Mouse (Mus musculus) kidney, adult 9 months (tissue): Measurements from ENCODE around the gene Cryaa.

Experiments
- DNase-seq: peaks from one replicate; pipeline ENCODE4 v3.0.0; 2022

Cryaa gene

GRCm38 (mm10) chr17:31713709-31714108, 36.1 kb downstream of the Cryaa start:
- no peak for DNase-seq

- no peak for DNase-seq
Observed at GRCm38 (mm10) chr17:31714125-31714524, 36.5 kb downstream of the Cryaa start.

- DNase-seq, result no peak
Observed at GRCm38 (mm10) chr17:31715006-31715405, 37.4 kb downstream of the Cryaa start.

- DNase-seq, result no peak
Observed at GRCm38 (mm10) chr17:31721637-31722036, 44.0 kb downstream of the Cryaa start.

GRCm38 (mm10) chr17:31725366-31725765, 47.8 kb downstream of the Cryaa start:
- DNase-seq, result no peak

GRCm38 (mm10) chr17:31726216-31726615, 48.6 kb downstream of the Cryaa start:
- DNase-seq, result no peak

- DNase-seq, result peak; percentile 78
Observed at GRCm38 (mm10) chr17:31727230-31727629, 49.6 kb downstream of the Cryaa start.

GRCm38 (mm10) chr17:31728043-31728442, 50.4 kb downstream of the Cryaa start:
- DNase-seq, result no peak

- DNase-seq, result peak; percentile 83
Observed at GRCm38 (mm10) chr17:31728968-31729501, 51.4 kb downstream of the Cryaa start.

GRCm38 (mm10) chr17:31731038-31731437, 53.4 kb downstream of the Cryaa start:
- no peak for DNase-seq
